Mouse (Mus musculus) olfactory bulb, adult 2 months (tissue): ENCODE measurements around the gene Ankdd1b. TPM values are rescaled to one million over a fixed set of nuclear protein-coding genes. Genes with fewer than 3 reads are reported as not detected.

ENCODE experiments used
- H3K27ac ChIP-seq: fragments of 200-500 bp; 2 replicates; pipeline ENCODE4 v1.5.1; 2012; ENCODE audit warnings: low read depth, low read length; ENCODE audit not compliant: insufficient read depth
- H3K4me1 ChIP-seq: fragments of 200-500 bp; 2 replicates; pipeline ENCODE4 v1.6.1; 2012; ENCODE audit warnings: low read length; ENCODE audit not compliant: control insufficient read depth, insufficient read depth
- H3K4me3 ChIP-seq: fragments of 200-500 bp; 2 replicates; pipeline ENCODE4 v1.5.1; 2012; ENCODE audit warnings: mild to moderate bottlenecking, low read depth, low read length, moderate library complexity; ENCODE audit not compliant: insufficient read depth
- CTCF ChIP-seq: fragments of 200-500 bp; IDR thresholded peaks from 2 replicates; pipeline ENCODE4 v1.5.1; 2012; ENCODE audit warnings: low read depth, mild to moderate bottlenecking, low read length, moderate library complexity; ENCODE audit not compliant: insufficient read depth
- POLR2A ChIP-seq: fragments of 200-500 bp; IDR thresholded peaks from 2 replicates; pipeline ENCODE4 v1.6.1; 2012; ENCODE audit warnings: mild to moderate bottlenecking, low read depth, low read length, moderate library complexity; ENCODE audit not compliant: insufficient read depth
- WGBS: fragments of 180-500 bp; shearing (Covaris S2); methylation state at CpG from one replicate; pipeline ENCODE4 v1.1.7; 2018; 5-methylcytosine and 5-hydroxymethylcytosine counted together
- polyA plus RNA-seq: library from polyadenylated mRNA; stranded (reverse); fragments of >200 nt; gene quantifications from 2 replicates; pipeline ENCODE4 v1.2.4, GENCODE M21; 2012; ENCODE audit warnings: low replicate concordance; ENCODE audit not compliant: missing spikeins, insufficient read depth, insufficient read length

Ankdd1b gene
- polyA plus RNA-seq, 1 experiment, result not detected

DNA sequence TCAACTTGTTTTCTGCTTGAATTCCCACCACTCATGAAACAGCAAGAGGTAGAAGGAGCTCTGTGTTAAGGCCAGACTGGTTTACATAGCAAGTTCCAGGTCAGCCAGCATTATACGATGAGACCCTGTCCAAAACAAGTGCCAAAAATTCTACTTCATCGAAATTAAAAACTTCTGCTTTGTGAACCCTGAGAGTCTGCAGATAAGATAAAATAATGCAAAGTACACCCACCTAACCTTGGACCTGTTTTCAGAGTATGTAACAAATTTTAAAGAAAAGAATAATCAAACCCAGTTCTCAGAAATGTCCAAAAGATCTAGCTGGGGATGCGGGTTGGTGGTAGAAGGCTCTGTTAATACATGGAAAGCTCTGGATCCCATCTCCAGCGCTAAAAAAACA lies 12.4 kb downstream of the Ankdd1b start:
- 93% methylated on average over 4 of the region's 4 CpGs for WGBS
- H3K27ac ChIP-seq, result no peak overlapping the region
- no peak overlapping the region for H3K4me3 ChIP-seq
- no peaks in the 10 kb centered on the region for H3K4me1 ChIP-seq
- TF ChIP-seq CTCF (no peak), POLR2A (no peak)

GRCm38 (mm10) chr13:96458018-96458417 lies 13.0 kb downstream of the Ankdd1b start:
- WGBS, result 91% methylated on average over 5 of the region's 5 CpGs
- Histone ChIP-seq H3K4me1 (no peaks in the 10 kb centered on the region), H3K4me3 (no peak overlapping the region), H3K27ac (no peak overlapping the region)
- TF ChIP-seq POLR2A (no peak), CTCF (no peak)

DNA sequence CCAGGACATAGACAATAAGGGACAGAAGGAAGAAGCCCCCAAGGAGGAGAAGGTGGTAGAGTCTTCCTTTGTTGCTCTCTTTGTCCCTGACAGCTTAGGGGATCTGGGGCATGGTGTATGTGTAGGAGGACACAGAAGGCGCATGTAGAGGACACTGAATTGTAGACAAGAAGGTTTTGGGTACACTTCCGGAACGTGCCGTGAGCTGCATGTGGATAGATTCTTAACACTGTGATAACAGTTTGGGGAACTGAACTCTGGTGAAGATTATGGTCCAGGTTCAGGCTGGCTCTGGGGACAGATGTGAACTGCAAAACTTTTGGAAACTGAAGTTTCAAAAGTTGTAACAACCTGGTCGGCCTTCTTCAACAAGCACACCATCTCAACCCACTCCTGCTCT lies 13.4 kb downstream of the Ankdd1b start:
- no peak overlapping the region for H3K27ac ChIP-seq
- H3K4me3 ChIP-seq, result no peak overlapping the region
- TF ChIP-seq POLR2A, result no peak
- no peak for TF ChIP-seq CTCF
- WGBS, result 98% methylated on average over 5 of the region's 5 CpGs
- no peaks in the 10 kb centered on the region for H3K4me1 ChIP-seq

- H3K4me3 ChIP-seq, result no peak overlapping the region
- 89% methylated on average over 3 of the region's 3 CpGs for WGBS
- H3K4me1 ChIP-seq, result no peaks in the 10 kb centered on the region
- TF ChIP-seq CTCF (no peak), POLR2A (no peak)
- H3K27ac ChIP-seq, result no peak overlapping the region
These were observed 16.7 kb downstream of the Ankdd1b start for GRCm38 (mm10) chr13:96454288-96454687.

DNA sequence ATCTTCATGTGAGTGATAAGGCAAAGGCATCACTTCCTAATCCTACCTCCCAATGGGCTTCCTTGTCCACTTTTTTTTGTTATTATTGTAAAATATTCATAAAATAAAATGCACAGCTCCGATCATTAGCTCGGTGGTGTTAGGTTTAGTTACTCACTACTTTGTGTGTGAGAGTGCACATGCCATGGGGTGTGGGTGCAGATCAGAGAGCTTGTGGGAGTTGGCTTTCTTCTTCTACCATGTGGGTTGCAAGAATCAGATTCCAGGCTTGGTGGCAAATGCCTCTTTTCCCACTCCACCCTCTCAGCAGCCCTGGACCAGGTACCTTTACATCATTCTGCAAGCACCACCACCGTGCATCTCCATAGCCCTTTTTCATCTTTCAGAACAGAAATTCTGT lies 18.4 kb downstream of the Ankdd1b start:
- WGBS, result 97% methylated on average over 3 of the region's 3 CpGs
- H3K4me3 ChIP-seq, result no peak overlapping the region
- no peaks in the 10 kb centered on the region for H3K4me1 ChIP-seq
- TF ChIP-seq POLR2A (no peak), CTCF (no peak)
- H3K27ac ChIP-seq, result no peak overlapping the region

GRCm38 (mm10) chr13:96451386-96452140 lies 19.4 kb downstream of the Ankdd1b start:
- H3K27ac ChIP-seq, result no peak overlapping the region
- H3K4me1 ChIP-seq, result no peaks in the 10 kb centered on the region
- no peak for TF ChIP-seq CTCF
- no peak for TF ChIP-seq POLR2A
- 95% methylated on average over 11 of the region's 11 CpGs for WGBS
- H3K4me3 ChIP-seq, result no peak overlapping the region

GRCm38 (mm10) chr13:96450869-96451268 lies 20.1 kb downstream of the Ankdd1b start:
- Histone ChIP-seq H3K4me3 (no peak overlapping the region), H3K27ac (no peak overlapping the region), H3K4me1 (no peaks in the 10 kb centered on the region)
- no peak for TF ChIP-seq CTCF
- TF ChIP-seq POLR2A, result no peak
- 93% methylated on average over 7 of the region's 7 CpGs for WGBS

- no peak for TF ChIP-seq CTCF
- TF ChIP-seq POLR2A, result no peak
- Histone ChIP-seq H3K4me1 (no peaks in the 10 kb centered on the region), H3K4me3 (no peak overlapping the region), H3K27ac (no peak overlapping the region)
- WGBS, result 91% methylated on average over 11 of the region's 11 CpGs
These were observed 20.7 kb downstream of the Ankdd1b start for GRCm38 (mm10) chr13:96450205-96450856.

DNA sequence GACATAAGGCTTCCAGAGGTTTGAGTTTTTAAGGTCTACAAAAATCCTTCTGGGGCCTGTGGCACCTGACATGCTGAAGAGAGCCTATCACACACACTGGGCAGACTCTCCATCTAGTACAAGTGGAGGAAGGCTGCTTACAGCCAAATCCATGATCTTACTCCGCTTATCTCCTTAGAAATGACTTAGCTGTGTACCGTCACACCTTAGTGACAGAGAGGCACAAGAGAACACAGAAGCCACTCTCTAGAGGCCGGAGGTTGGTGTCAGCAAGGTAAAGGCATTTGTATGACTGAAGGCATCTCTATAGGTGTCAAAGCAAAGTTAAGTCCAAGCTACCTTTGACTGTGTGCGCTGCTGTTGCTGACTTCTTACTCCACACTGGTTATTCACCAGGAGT lies 30.6 kb downstream of the Ankdd1b start:
- TF ChIP-seq POLR2A, result no peak
- no peak for TF ChIP-seq CTCF
- H3K4me1 ChIP-seq, result no peaks in the 10 kb centered on the region
- H3K4me3 ChIP-seq, result no peak overlapping the region
- 97% methylated on average over 4 of the region's 4 CpGs for WGBS
- H3K27ac ChIP-seq, result no peak overlapping the region
